Mouse (Mus musculus): Measurements from ENCODE around the gene Traf7.

Traf7 gene

GRCm38 (mm10) chr17:24544613-24545012, 16.9 kb upstream of the Traf7 start:
- no peak for DNase-seq

DNA sequence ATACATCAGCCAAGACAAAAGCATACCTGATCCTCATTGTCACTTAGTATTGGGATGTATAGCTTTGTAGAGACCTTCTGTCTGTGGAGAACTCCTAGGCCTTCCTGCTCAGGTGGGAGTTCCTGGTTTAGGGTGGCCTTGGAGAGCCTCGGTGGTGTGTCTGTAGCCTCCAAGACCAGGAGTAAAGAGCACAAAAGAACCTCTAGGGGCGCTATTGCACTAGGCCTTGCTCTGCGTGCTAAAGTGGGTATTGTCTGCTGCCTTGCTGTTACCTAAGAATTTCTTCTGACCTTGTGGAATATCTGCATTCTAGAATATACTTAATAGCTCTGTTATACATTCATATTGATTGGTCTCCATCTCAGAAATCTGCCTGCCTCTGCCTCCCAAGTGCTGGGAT, 12.6 kb upstream of the Traf7 start:
- no peak for DNase-seq

- peak; percentile 62 for DNase-seq
These were observed 11.2 kb upstream of the Traf7 start for GRCm38 (mm10) chr17:24538950-24539349.

- no peak for DNase-seq
These were observed 9.8 kb upstream of the Traf7 start for GRCm38 (mm10) chr17:24537536-24537935.

DNA sequence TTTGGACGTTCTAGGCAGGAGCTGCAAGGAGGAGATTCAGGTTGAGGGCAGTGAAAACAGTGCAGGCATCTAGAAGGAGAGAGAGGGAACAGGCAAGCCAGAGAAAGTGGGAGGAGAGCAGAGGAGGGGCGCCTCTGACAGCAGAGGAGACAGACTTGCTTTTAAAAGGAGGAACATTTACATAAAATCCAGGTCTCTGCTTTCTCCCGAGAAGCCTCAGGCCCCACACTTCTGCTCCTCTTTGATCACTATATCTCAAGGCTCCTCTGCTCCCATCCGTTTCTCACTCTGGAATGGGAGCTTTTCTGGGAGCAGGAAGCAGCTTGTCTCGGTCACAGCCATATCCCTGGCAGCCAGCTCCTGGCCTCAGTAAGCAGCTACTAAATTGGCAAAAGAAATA, 7.6 kb upstream of the Traf7 start:
- DNase-seq = no peak

GRCm38 (mm10) chr17:24534160-24534718, 6.5 kb upstream of the Traf7 start, which contains the start of gene Rab26:
Gene Rab26, minus strand, starts transcription at chr17:24534210.
- DNase-seq = no peak

- DNase-seq = peak; percentile 86
These were observed 5.6 kb upstream of the Traf7 start for GRCm38 (mm10) chr17:24533099-24533992.

DNA sequence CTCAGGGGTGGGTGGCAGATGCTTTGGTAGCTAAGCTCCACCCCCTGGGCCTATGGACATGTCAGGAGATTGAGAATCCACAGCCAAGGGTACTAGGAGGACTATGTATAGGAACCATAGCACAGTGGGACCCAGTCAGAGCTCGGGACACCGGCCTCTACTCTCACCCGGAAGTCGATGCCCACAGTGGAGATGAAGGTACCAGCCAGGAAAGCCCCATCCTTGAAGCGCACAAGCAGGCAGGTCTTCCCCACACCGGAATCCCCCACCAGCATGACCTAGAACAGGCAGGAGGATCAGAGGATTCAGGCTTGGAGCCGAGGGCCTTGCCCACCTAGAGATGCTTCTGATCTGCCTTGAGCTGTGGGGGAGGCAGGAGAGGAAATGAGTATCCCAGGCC, 4.3 kb upstream of the Traf7 start:
- DNase-seq = no peak

DNA sequence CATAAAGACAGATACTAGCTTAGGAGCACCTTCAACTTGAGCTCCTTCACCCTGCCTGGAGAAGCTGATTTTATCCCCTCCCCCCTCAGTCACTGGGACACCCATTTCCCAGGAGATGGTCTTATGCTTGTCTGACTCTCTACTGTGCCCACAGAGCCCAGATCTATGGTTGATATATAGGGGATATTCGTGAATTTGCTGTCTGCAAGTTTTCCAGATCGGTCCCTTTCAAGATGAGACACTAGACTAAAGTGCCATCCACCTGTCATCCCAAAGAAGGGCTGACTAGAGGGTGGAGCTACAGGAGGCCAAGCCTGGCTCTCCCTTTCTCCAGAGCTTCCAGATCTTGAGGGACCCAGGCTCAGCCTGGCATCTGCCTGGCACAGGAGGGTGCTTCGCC, 3.3 kb upstream of the Traf7 start:
- no peak for DNase-seq

- DNase-seq = no peak
These were observed 2.8 kb upstream of the Traf7 start for GRCm38 (mm10) chr17:24530361-24531050.

DNA sequence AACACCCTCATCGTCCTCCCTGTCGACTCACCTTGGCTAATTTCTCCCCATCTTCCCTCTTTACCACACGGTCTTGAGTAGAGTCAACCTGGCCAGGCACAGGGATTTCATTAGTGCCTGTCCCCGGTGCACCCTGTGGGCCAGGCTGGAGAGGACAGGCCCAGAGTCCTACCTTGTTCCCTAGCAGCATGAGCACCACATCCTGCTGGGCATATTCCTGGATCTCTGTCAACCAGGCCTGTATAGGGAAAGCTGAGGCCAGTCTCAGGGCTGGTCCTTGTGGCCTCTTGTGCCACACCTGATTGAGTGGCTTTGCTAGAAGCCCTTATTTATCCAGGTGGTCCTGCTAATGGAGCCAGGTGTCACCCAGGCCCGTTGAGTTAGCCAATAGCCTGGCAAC, 2.1 kb upstream of the Traf7 start:
- DNase-seq = no peak

- peak; percentile 49 for DNase-seq
These were observed 1.3 kb upstream of the Traf7 start for GRCm38 (mm10) chr17:24529007-24529451.

- no peak for DNase-seq
These were observed 801 bp upstream of the Traf7 start for GRCm38 (mm10) chr17:24528560-24528918.

GRCm38 (mm10) chr17:24527315-24527714, 423 bp downstream of the Traf7 start:
- DNase-seq = no peak

- no peak for DNase-seq
These were observed 3.0 kb downstream of the Traf7 start for GRCm38 (mm10) chr17:24524734-24525133.

DNA sequence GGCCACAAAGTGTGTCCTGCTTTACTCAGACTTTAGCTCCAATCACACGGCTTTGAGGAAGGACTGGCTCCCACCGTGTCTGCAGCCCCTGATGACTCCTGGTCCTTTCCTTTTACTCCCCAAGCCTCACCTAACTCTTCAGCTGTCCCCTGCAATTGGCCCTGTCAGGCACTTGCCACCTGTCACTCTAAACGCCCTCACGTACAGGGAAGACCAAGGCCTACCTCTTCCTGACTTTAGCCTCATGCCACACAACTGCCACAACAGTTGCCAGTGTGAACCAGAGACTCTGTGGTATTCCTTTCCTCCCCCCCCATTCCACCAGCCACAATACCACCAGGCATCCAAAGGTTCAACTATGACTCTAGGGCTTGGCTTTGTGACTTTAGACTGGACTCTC, 7.3 kb downstream of the Traf7 start:
- DNase-seq = no peak

GRCm38 (mm10) chr17:24514270-24515257, 13.2 kb downstream of the Traf7 start:
- no peak for DNase-seq

DNA sequence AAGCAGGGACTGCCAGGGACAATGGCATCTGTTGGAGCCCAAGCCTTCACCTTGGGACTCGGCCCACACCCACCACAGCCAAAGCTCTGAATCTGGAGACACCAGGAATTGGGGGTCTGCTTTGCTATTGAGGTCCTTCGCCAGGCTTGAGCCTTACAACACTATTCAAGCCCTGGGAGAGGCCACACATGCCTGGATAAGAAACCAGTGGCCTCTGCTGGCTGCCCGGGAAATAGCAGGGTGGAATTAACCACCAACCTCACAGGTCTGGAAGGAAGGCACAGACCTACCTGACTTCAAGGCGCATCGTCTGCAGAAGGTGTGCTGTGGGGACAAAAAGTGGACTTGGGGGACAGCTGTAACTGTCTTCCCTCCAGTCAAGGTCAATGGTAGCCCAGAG, 14.1 kb downstream of the Traf7 start:
- DNase-seq = peak; percentile 70

DNA sequence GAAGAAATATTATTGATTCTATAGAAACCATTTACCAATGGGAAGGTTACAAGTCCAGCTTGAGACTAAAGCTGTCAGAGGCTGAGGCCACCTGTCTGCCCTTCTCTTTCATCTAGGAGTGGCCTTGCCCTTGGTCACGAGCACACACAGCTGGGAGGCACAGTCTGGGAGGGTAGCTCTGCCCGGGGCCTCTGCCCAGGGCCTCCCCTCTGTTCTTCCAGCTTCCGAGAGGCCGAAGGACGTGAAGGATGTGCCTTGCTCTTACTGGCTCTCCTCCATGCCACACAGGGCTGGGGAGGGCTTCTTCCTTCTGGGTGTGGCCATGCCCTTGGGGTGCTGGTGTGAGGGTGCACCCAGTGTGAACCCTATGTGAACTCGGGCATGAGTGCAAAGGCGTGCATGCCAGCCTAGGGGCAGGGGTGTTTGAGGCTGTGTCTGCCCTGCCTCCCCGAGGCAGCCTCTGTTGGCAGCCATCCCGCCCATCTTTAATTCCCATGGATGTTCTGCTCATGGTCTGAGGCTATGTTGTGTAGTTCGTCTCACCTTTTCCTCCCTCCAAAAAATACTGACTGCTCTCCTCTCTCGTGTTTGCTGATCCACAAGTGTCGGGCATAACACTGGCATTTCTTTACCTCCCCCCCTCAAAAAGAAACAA, 19.8 kb downstream of the Traf7 start:
- DNase-seq = no peak

- no peak for DNase-seq
These were observed 20.5 kb downstream of the Traf7 start for GRCm38 (mm10) chr17:24507129-24507664.

DNA sequence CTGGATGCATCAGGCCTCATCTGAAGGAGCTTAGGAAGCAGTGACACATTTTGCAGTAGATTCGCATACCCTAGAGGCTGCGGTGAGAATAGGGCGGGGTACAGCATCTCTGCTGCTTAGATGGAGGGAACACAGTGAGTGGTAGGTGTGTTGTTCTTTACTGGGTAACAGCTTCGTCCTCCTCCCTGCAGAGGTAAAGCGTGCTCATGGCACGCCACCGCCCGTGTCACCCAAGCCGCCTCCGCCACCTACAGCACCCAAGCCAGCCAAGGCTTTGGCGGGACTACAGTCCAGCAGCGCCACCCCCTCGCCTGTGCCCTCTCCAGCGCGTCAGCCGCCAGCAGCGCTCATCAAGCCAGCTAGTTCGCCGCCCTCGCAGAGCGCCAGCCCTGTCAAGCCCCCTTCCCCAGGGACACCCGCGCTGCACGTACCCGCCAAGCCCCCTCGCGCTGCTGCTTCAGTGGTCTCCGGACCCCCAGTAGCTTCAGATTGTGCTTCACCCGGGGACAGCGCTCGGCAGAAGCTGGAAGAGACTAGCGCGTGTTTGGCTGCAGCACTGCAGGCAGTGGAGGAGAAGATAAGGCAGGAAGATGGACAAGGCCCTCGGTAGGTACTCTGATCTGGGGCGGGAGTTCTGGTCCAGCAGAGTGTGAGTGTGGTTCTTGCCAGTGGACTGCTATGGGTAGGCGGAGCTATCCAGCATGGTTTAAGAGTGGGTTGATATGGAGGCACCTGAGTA, 21.2 kb downstream of the Traf7 start:
- peak; percentile 48 for DNase-seq
